Mouse (Mus musculus): ENCODE data around the gene Cyb5d1.
A peak's percentile ranks its signal among the peaks of the same experiment; 100 is the strongest.

DNA sequence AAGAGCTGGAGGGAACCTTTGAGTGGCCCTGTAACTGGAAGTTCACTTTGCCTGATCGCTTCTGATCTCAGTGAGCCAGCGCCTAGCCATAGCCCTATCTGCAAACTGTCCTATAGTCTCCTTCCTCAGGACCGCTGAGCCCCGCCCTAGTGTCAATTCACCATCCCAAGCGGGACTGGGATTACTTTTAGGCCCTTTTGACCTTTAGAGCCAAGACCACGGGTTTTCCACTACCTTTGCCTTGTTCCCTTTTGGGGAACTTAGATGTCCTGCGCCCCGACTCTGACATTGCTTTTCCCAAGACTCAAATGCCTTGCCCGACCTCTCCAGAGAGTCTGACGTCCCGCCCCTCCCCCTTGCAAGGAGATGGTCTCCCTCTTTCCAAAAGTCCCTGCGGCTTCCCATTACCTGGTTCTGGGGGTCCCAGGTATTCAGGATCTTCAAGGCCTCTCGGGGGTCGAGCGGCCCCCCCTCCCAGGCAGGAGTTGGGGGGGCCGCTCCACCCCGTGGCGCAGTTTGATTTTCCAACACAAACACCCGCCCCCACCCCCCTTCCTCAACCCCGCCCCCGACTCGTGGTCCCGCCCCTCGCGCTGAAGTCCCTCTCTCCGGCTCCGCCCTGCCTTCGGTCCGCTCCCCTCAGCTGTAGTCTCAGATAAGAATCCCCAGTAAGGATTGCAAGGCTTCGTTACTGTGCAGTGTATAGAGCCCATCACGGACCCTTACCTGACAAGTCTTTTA lies 24.6 kb upstream of the Cyb5d1 start:
- no peak for TF ChIP-seq MYOD1 (IDR thresholded peaks at IDR 0.05; ENCODE audit: control insufficient read depth in 1 of 3, insufficient read length in 2 of 3, low read depth in 2 of 3)
- TF ChIP-seq POLR2A (IDR thresholded peaks at IDR 0.05; ENCODE audit: insufficient read length, low read depth), result no peak
- no peak for TF ChIP-seq USF1 (IDR thresholded peaks at IDR 0.05; ENCODE audit: low read depth)
- peak; percentile 61 for TF ChIP-seq POLR2AphosphoS2 (IDR thresholded peaks at IDR 0.05; ENCODE audit: insufficient read length, low read depth)
- no peak for TF ChIP-seq CEBPB (IDR thresholded peaks at IDR 0.05; ENCODE audit: insufficient read depth, poor library complexity, severe bottlenecking)
- no peak for TF ChIP-seq MYOG (IDR thresholded peaks at IDR 0.05; ENCODE audit: control insufficient read depth in 1 of 3, insufficient read depth in 1 of 3, insufficient read length in 2 of 3, low read depth in 2 of 3)
- TF ChIP-seq MAX (IDR thresholded peaks at IDR 0.05; ENCODE audit: low read depth), result no peak

Measured in myocyte (in vitro differentiated cells).